Mouse (Mus musculus) stomach, adult 2 months (tissue): ENCODE measurements around the gene Gm3029. TPM values are rescaled to one million over a fixed set of nuclear protein-coding genes. Genes with fewer than 3 reads are reported as not detected.

ENCODE experiments used
- polyA plus RNA-seq: library from polyadenylated mRNA; depleted of rRNA; stranded (reverse); fragments of >200 nt; gene quantifications from 2 replicates; pipeline ENCODE4 v1.2.3, GENCODE M21; 2012; rRNA removed

The Gm3029 gene
- polyA plus RNA-seq = not detected in 2 replicates

DNA sequence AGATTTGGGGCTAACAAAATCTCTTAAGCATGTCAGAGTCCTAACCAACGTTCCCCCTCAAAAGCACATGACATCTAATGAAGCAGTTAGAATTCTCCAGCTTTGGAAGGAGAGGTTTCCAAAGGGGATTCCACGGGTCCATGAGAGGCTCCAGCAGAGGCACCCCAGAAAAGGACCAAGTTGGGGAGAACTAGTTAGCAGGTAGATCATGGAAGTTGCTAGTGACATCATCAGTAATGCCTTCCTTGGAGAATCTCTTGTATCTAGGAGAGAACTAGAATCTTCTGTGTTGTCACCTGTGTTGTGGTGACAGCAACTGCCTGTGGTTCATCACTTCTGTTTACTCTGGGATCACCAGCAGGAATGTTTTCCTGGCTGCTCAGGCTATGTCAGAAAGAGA is at the start of gene Gm3029:
Gene Gm3029, plus strand, starts transcription at position 301 of the 400 bp plus-strand sequence.

DNA sequence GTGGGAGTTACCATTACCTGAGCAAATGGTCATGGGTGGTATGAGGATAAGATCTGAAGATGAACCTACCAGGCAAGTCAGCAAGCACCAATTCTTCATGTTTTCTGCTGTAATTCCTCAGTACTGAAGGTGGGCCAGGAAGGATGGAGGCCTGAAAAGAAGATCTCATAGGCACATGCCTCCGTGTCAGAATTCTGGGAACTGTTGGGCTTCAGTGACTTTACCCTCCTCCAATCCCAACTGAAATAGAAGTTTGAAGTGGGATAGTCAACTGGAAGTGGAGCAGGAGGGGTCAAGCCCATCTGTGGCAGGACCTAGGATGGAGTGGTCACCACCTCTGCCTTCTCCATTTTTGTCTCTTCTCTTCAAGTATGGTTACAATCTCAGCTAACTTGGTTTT is 47.7 kb upstream of the Gm3029 start, which contains the start of gene Gm2916:
Gene Gm2916, plus strand, starts transcription at position 301 of the 400 bp plus-strand sequence.

GRCm38 (mm10) chr14:3963247-3963646 is 31.7 kb downstream of the Gm3029 start, which contains the start of gene Gm3095:
Gm3095 (plus strand) TSS chr14:3963547.

Other genes starting within 250 kb of the Gm3029 start
- not detected in 2 replicates for gene Gm3043, start 243.0 kb upstream of the Gm3029 start, polyA plus RNA-seq
- gene Gm3002, start 121.7 kb upstream of the Gm3029 start, polyA plus RNA-seq = not detected in 2 replicates
- gene Gm3033, start 85.5 kb upstream of the Gm3029 start, polyA plus RNA-seq = not detected in 2 replicates
- not detected in 2 replicates for gene Gm2916, start 47.6 kb upstream of the Gm3029 start, polyA plus RNA-seq
- gene Gm3095, start 31.8 kb downstream of the Gm3029 start, polyA plus RNA-seq = 0.15 TPM in 1 of 2 replicates, not detected in the other
- not detected in 2 replicates for gene Gm3099, start 66.6 kb downstream of the Gm3029 start, polyA plus RNA-seq
- gene Gm5796, start 92.2 kb downstream of the Gm3029 start, polyA plus RNA-seq = 0.03 TPM in 1 of 2 replicates, not detected in the other
- gene Gm3115, start 152.4 kb downstream of the Gm3029 start, polyA plus RNA-seq = not detected in 2 replicates
- not detected in 2 replicates for gene Gm8108, start 178.8 kb downstream of the Gm3029 start, polyA plus RNA-seq
- gene Gm3127, start 233.3 kb downstream of the Gm3029 start, polyA plus RNA-seq = not detected in 2 replicates